Mouse (Mus musculus): Measurements from ENCODE around the gene Robo1. TPM values are rescaled to one million over a fixed set of nuclear protein-coding genes. Genes with fewer than 3 reads are reported as not detected.

Robo1 gene
- polyA plus RNA-seq, 1 experiment = 11.6 TPM

DNA sequence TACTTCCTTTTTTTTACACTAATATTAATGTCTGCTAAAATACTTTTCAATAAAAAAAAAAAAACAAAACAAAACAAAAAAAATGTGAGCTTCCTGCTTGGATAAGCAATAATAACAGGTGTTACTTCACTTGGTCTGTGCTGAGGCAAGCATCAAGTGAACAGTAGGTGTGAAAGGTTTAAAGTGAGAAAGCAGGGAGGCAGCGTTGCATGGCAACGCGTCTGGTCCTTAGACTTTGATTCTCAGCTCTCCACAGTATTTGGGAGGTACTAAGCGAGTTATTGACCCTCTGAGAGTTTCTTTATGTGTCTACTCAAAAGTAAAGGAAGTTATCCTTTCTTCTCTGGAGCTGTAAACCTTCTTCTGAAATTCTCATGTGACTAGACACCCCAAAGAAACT lies 411.0 kb downstream of the Robo1 start:
- no peaks in the 10 kb centered on the region for H3K27me3 ChIP-seq (ENCODE audit: control insufficient read depth, insufficient read depth, low read length, poor library complexity, severe bottlenecking)
- H3K27ac ChIP-seq (ENCODE audit: insufficient read depth, low read length) = no peak overlapping the region
- no peaks in the 10 kb centered on the region for H3K9me3 ChIP-seq (replicated peaks; ENCODE audit: control insufficient read depth, insufficient read depth, low read length, poor library complexity, severe bottlenecking)
- H3K9ac ChIP-seq (ENCODE audit: low read depth, poor library complexity, severe bottlenecking) = no peak overlapping the region
- no peaks in the 10 kb centered on the region for H3K36me3 ChIP-seq (ENCODE audit: control insufficient read depth, insufficient read depth, low read length, poor library complexity, severe bottlenecking)
- H3K4me1 ChIP-seq (ENCODE audit: control insufficient read depth, insufficient read depth, low read length) = no peaks in the 10 kb centered on the region
- no peak for TF ChIP-seq POLR2A (IDR thresholded peaks at IDR 0.05; ENCODE audit: insufficient read depth, low read length)
- H3K4me3 ChIP-seq (ENCODE audit: low read depth, low read length) = no peak overlapping the region

DNA sequence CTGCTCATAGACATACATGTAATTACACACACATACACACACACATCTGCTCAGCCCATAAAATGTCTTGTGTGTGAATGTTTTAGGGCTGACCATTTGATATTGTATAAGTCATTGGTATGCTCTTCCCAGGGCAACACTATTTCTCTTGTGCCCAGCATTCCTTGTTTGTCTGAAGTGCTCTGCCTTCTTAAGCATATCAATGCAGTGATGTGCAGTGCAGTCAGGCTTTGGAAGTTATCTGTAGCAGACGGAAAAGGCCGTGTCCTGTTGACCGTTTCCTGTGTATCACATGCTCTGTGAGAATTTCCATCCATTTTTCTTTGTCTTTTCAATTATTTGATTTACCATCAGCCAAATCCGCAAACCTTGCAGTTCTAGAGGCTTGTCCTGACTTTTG lies 412.9 kb downstream of the Robo1 start:
- Histone ChIP-seq H3K4me1 (ENCODE audit: control insufficient read depth, insufficient read depth, low read length) (no peaks in the 10 kb centered on the region), H3K27me3 (ENCODE audit: control insufficient read depth, insufficient read depth, low read length, poor library complexity, severe bottlenecking) (no peaks in the 10 kb centered on the region), H3K9ac (ENCODE audit: low read depth, poor library complexity, severe bottlenecking) (no peak overlapping the region), H3K4me3 (ENCODE audit: low read depth, low read length) (no peak overlapping the region), H3K9me3 (replicated peaks; ENCODE audit: control insufficient read depth, insufficient read depth, low read length, poor library complexity, severe bottlenecking) (no peaks in the 10 kb centered on the region), H3K36me3 (ENCODE audit: control insufficient read depth, insufficient read depth, low read length, poor library complexity, severe bottlenecking) (no peaks in the 10 kb centered on the region), H3K27ac (ENCODE audit: insufficient read depth, low read length) (no peak overlapping the region)
- no peak for TF ChIP-seq CTCF (IDR thresholded peaks at IDR 0.05; ENCODE audit: low read depth, low read length)
- no peak for TF ChIP-seq POLR2A (IDR thresholded peaks at IDR 0.05; ENCODE audit: insufficient read depth, low read length)
- no peak for TF ChIP-seq EP300 (IDR thresholded peaks at IDR 0.05; ENCODE audit: insufficient read depth, low read depth, low read length)

DNA sequence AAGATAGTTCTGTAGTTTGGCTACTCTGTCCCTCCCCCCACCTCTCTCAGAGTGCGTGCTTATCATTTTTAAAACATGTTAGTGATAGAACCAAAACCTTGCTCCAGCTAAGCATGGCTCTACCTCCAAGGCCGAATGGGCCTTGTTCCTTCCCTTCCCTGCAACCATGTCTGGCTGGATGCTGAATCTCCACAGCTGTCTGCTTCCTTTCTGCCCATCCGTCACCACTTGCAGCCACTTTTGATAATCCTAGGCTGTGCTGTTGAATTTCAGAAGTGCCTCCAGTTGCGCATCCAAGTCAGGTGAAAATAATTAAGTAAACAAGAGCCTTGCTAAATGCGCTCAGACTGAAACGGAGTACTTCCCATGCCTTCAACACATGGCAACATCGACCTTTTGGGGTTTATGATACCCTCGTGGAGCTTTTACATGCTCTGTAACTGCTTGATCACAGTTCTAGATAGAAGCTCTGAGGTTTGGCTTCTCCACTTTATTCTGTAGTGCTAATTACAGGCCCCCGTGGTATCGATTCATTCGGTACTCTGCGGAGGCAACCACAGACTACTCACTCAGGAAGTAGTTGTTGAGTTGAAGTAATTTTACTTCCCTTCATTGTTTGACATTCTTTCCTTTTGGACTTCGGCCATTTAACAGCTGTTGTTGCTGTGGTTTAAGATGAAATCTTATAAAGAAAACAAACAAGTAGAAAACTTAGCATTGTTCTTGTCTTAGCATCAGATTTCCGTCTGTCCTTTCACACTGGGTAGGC lies 413.8 kb downstream of the Robo1 start:
- Histone ChIP-seq H3K9ac (ENCODE audit: low read depth, poor library complexity, severe bottlenecking) (no peak overlapping the region), H3K9me3 (replicated peaks; ENCODE audit: control insufficient read depth, insufficient read depth, low read length, poor library complexity, severe bottlenecking) (no peaks in the 10 kb centered on the region), H3K4me3 (ENCODE audit: low read depth, low read length) (no peak overlapping the region), H3K36me3 (ENCODE audit: control insufficient read depth, insufficient read depth, low read length, poor library complexity, severe bottlenecking) (no peaks in the 10 kb centered on the region), H3K27me3 (ENCODE audit: control insufficient read depth, insufficient read depth, low read length, poor library complexity, severe bottlenecking) (no peaks in the 10 kb centered on the region), H3K27ac (ENCODE audit: insufficient read depth, low read length) (no peak overlapping the region), H3K4me1 (ENCODE audit: control insufficient read depth, insufficient read depth, low read length) (no peaks in the 10 kb centered on the region)
- TF ChIP-seq CTCF (IDR thresholded peaks at IDR 0.05; ENCODE audit: low read depth, low read length) (no peak), POLR2A (IDR thresholded peaks at IDR 0.05; ENCODE audit: insufficient read depth, low read length) (no peak), EP300 (IDR thresholded peaks at IDR 0.05; ENCODE audit: insufficient read depth, low read depth, low read length) (no peak)

DNA sequence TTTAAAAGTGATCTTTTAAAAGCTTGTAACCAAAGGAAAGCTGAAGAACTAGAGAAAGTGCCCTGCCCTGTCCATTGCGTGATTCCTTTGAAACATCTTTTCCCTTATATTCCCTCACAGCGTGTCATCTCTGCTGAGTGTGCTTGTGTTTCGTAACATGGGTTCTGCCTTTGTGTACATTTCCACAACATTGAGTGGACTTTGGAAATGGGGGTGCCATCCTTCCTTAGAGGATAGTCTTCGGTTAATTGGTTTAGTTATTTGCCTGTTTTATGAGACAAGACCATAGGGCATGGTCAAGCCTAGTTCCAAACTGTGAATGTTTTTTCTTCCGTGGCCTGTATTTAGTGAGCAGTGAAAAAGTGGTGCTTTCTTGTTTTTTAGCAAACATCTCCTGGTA lies 426.1 kb downstream of the Robo1 start:
- Histone ChIP-seq H3K27me3 (ENCODE audit: control insufficient read depth, insufficient read depth, low read length, poor library complexity, severe bottlenecking) (no peaks in the 10 kb centered on the region), H3K9me3 (replicated peaks; ENCODE audit: control insufficient read depth, insufficient read depth, low read length, poor library complexity, severe bottlenecking) (no peaks in the 10 kb centered on the region), H3K36me3 (ENCODE audit: control insufficient read depth, insufficient read depth, low read length, poor library complexity, severe bottlenecking) (no peaks in the 10 kb centered on the region), H3K9ac (ENCODE audit: low read depth, poor library complexity, severe bottlenecking) (no peak overlapping the region), H3K4me3 (ENCODE audit: low read depth, low read length) (no peak overlapping the region), H3K27ac (ENCODE audit: insufficient read depth, low read length) (no peak overlapping the region), H3K4me1 (ENCODE audit: control insufficient read depth, insufficient read depth, low read length) (no peaks in the 10 kb centered on the region)
- TF ChIP-seq EP300 (IDR thresholded peaks at IDR 0.05; ENCODE audit: insufficient read depth, low read depth, low read length) (no peak), CTCF (IDR thresholded peaks at IDR 0.05; ENCODE audit: low read depth, low read length) (no peak), POLR2A (IDR thresholded peaks at IDR 0.05; ENCODE audit: insufficient read depth, low read length) (no peak)

DNA sequence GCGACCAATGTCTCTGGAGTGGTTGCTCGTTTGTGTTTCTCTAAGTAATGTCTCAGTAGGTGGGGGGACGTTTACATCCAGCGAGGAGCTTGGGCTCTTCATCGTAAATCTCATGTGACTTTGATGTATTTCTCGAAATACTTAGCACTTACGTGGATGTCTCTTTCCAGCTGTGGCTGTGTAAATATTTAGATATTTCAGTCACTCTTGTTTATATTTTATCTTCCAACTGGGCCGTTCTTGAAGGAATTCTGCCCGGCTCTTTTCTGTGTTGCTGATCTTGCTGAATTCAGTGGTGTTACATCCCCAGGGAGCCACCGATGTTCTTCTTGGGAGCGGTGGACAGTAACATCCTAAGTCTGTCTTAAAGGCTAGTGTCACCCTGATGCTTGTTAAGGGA lies 427.1 kb downstream of the Robo1 start:
- no peak for TF ChIP-seq POLR2A (IDR thresholded peaks at IDR 0.05; ENCODE audit: insufficient read depth, low read length)
- TF ChIP-seq CTCF (IDR thresholded peaks at IDR 0.05; ENCODE audit: low read depth, low read length) = no peak

DNA sequence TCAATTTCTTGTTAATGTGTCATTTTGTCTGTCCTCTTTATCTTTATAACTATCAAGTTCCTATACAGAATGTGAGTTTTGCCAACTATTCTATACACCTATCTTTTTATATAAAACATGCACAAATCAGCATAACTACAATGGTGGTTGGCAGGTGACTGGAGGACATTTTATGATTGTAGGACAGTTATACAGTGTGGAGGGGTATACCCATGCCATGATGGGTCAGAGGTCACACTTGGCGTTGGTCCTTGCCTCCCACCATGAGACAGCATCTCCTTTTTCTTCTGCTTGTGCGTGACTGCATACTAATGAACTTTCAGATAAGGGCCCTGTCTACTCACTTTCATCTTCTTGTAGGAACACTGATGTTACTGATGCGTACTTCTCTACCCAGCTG lies 427.5 kb downstream of the Robo1 start:
- Histone ChIP-seq H3K9ac (ENCODE audit: low read depth, poor library complexity, severe bottlenecking) (no peak overlapping the region), H3K27ac (ENCODE audit: insufficient read depth, low read length) (no peak overlapping the region), H3K27me3 (ENCODE audit: control insufficient read depth, insufficient read depth, low read length, poor library complexity, severe bottlenecking) (no peaks in the 10 kb centered on the region), H3K4me1 (ENCODE audit: control insufficient read depth, insufficient read depth, low read length) (no peaks in the 10 kb centered on the region), H3K36me3 (ENCODE audit: control insufficient read depth, insufficient read depth, low read length, poor library complexity, severe bottlenecking) (no peaks in the 10 kb centered on the region), H3K9me3 (replicated peaks; ENCODE audit: control insufficient read depth, insufficient read depth, low read length, poor library complexity, severe bottlenecking) (no peaks in the 10 kb centered on the region), H3K4me3 (ENCODE audit: low read depth, low read length) (no peak overlapping the region)
- TF ChIP-seq EP300 (IDR thresholded peaks at IDR 0.05; ENCODE audit: insufficient read depth, low read depth, low read length) (no peak), CTCF (IDR thresholded peaks at IDR 0.05; ENCODE audit: low read depth, low read length) (no peak), POLR2A (IDR thresholded peaks at IDR 0.05; ENCODE audit: insufficient read depth, low read length) (no peak)

More for the DNA sequence above, 427.1 kb downstream of the Robo1 start:
- Histone ChIP-seq H3K9me3 (replicated peaks; ENCODE audit: control insufficient read depth, insufficient read depth, low read length, poor library complexity, severe bottlenecking) (no peaks in the 10 kb centered on the region), H3K4me3 (ENCODE audit: low read depth, low read length) (no peak overlapping the region), H3K27me3 (ENCODE audit: control insufficient read depth, insufficient read depth, low read length, poor library complexity, severe bottlenecking) (no peaks in the 10 kb centered on the region), H3K9ac (ENCODE audit: low read depth, poor library complexity, severe bottlenecking) (no peak overlapping the region), H3K4me1 (ENCODE audit: control insufficient read depth, insufficient read depth, low read length) (no peaks in the 10 kb centered on the region), H3K36me3 (ENCODE audit: control insufficient read depth, insufficient read depth, low read length, poor library complexity, severe bottlenecking) (no peaks in the 10 kb centered on the region), H3K27ac (ENCODE audit: insufficient read depth, low read length) (no peak overlapping the region)
